Mouse (Mus musculus): Measurements from ENCODE around the gene Cpne5.

DNA sequence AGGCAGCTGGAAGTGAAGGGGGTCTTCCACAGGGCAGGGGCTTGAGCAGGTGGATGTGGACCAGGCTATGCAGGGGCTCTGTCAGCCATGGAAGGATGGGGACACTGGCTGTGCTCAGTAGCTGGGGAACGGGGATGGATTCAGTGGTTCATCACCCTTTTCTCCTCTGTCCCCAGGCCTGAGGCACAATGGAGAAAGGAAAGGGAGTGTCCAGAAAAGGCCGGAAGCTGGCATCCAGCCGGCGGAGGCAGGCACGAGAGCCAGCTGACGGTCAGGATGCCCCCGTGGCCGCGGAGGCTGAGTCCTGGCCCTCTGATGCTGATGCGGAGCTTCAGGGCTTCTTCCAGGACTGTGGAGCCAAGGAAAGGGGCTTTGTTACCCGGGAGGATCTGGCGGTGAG, 117.3 kb downstream of the Cpne5 start:
- TF ChIP-seq USF1 (IDR thresholded peaks at IDR 0.05; ENCODE audit: low read depth, low read length) (no peak), POLR2A (IDR thresholded peaks at IDR 0.05; ENCODE audit: control insufficient read depth in 1 of 2, insufficient read depth in 1 of 2, low read depth in 1 of 2, low read length in 2 of 2, poor library complexity in 1 of 2) (no peak), CTCF (IDR thresholded peaks at IDR 0.05 in 2 of 3, conservative IDR thresholded peaks at IDR 0.05 in 1 of 3; ENCODE audit: control insufficient read depth in 1 of 3, insufficient read depth in 1 of 3, low read depth in 2 of 3, low read length in 3 of 3, poor library complexity in 1 of 3, severe bottlenecking in 1 of 3) (no peak), RCOR1 (IDR thresholded peaks at IDR 0.05; ENCODE audit: low read depth, low read length) (no peak), ZNF384 (IDR thresholded peaks at IDR 0.05; ENCODE audit: low read depth, low read length) (no peak), GATA1 (IDR thresholded peaks at IDR 0.05; ENCODE audit: low read depth, low read length) (no peak), MAX (IDR thresholded peaks at IDR 0.05; ENCODE audit: low read length) (no peak), MYC (IDR thresholded peaks at IDR 0.05; ENCODE audit: low read depth, low read length) (no peak)
